Mouse (Mus musculus) stomach, embryonic 14.5 days (tissue): ENCODE measurements around the gene Pum3. TPM values are rescaled to one million over a fixed set of nuclear protein-coding genes. Genes with fewer than 3 reads are reported as not detected.
"Not testable (repeated sequence)": the region's sequence is repeated elsewhere in the genome, so short reads cannot be mapped to it uniquely, and the experiment has no call there.

Experiments
- ATAC-seq: fragments of 200-750 bp; cut with Nextera tagmentation; 2 replicates; pipeline ENCODE4 v1.8.0; 2017; ENCODE audit warnings: low read depth, moderate TSS enrichment; ENCODE audit not compliant: insufficient number of reproducible peaks, insufficient read depth, low FRiP score
- H3K27ac ChIP-seq: fragments of 300-500 bp; sonication (generic); 2 replicates; pipeline ENCODE4 v1.5.1; 2014; ENCODE audit warnings: mild to moderate bottlenecking, low read length, moderate library complexity, mixed read lengths
- H3K27me3 ChIP-seq: fragments of 300-500 bp; sonication (generic); 2 replicates; pipeline ENCODE4 v1.6.1; 2014; ENCODE audit warnings: low read length, control low read depth, mixed read lengths; ENCODE audit not compliant: control insufficient read depth, insufficient read depth
- H3K36me3 ChIP-seq: fragments of 300-500 bp; sonication (generic); 2 replicates; pipeline ENCODE4 v1.6.1; 2014; ENCODE audit warnings: mild to moderate bottlenecking, control low read depth, low read length, moderate library complexity, mixed read lengths; ENCODE audit not compliant: control insufficient read depth, insufficient read depth
- H3K4me1 ChIP-seq: fragments of 300-500 bp; sonication (generic); 2 replicates; pipeline ENCODE4 v1.6.1; 2014; ENCODE audit warnings: low read length, control low read depth, mixed read lengths; ENCODE audit not compliant: control insufficient read depth, insufficient read depth
- H3K4me2 ChIP-seq: fragments of 300-500 bp; sonication (generic); replicated peaks from 2 replicates; pipeline ENCODE4 v1.6.1; 2014; ENCODE audit warnings: low read depth, low read length, control low read depth
- H3K4me3 ChIP-seq: fragments of 300-500 bp; sonication (generic); 2 replicates; pipeline ENCODE4 v1.5.1; 2014; ENCODE audit warnings: low read depth, low read length, control low read depth
- H3K9ac ChIP-seq: fragments of 300-500 bp; sonication (generic); replicated peaks from 2 replicates; pipeline ENCODE4 v1.6.1; 2014; ENCODE audit warnings: low read depth, mild to moderate bottlenecking, control low read depth, low read length, moderate library complexity, mixed read lengths
- H3K9me3 ChIP-seq: fragments of 300-500 bp; sonication (generic); 2 replicates; pipeline ENCODE4 v1.6.1; 2016; ENCODE audit warnings: low read depth, low read length, control low read depth; ENCODE audit not compliant: control insufficient read depth
- WGBS: fragments of 180-500 bp; shearing (Covaris S2); extraction: QIAGEN DNeasy Blood & Tissue Kit; methylation state at CpG from one replicate; pipeline ENCODE4 v1.1.7; 2014; 5-methylcytosine and 5-hydroxymethylcytosine counted together
- polyA plus RNA-seq: library from polyadenylated mRNA; unstranded; fragments of >200 nt; fragmentation: Nextera tagmentation; extraction: Ambion mirVana; gene quantifications from 2 replicates; pipeline ENCODE4 v1.2.1, GENCODE M21; 2014

Pum3 gene
- polyA plus RNA-seq, 1 experiment from 2014 or later, result 68.3 TPM

DNA sequence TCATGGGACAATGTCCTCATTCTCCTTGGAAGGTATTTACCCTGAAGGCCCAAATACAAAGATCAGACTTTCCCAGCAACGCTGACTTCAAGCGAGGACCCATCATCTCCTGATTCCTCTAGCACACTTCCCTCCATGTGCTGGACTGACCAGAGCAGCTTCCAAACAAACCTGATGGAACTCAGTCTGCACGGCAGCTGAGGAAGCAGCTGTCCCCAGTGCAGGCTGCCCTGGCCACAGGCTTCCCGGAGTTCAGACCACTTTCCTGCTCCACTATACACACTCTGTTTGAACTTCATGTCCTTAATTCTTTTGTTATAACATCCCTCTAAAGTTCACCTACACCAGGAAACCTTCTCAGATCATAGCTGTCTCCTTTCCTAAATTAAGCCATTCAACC, 40.1 kb downstream of the Pum3 start:
- not testable (repeated sequence) for H3K27me3 ChIP-seq, H3K9ac ChIP-seq, H3K27ac ChIP-seq, H3K4me1 ChIP-seq, ATAC-seq, H3K4me2 ChIP-seq, H3K4me3 ChIP-seq, H3K9me3 ChIP-seq
- H3K36me3 ChIP-seq, result peaks cover 25% of the 10 kb centered on the region
- 84% methylated on average over 4 of the region's 4 CpGs for WGBS

DNA sequence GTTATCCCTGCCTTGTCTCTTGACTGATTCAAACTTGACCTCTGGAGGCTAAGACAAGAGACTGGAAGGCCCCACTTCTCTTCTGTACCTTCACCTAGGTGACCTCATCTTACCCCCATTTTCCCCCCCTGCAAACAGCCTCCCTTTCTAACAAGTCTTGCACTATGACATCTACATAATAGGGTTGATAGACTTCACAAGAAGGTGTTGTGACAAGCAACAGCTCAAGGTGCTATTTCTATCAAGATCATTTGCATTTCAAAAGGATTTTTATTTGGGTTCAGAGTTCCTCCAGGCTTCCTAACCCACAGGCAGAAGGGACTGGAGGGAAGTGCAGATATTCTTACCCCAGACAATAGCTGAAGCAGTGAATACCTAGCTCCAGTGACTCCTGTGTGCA, 44.3 kb downstream of the Pum3 start:
- H3K4me3 ChIP-seq, result no peak overlapping the region
- no peak overlapping the region for H3K4me2 ChIP-seq
- H3K27ac ChIP-seq, result no peak overlapping the region
- H3K9ac ChIP-seq, result no peak overlapping the region
- peaks cover 17% of the 10 kb centered on the region for H3K36me3 ChIP-seq
- no peak for ATAC-seq
- H3K27me3 ChIP-seq, result no peaks in the 10 kb centered on the region
- H3K9me3 ChIP-seq, result no peaks in the 10 kb centered on the region
- no peaks in the 10 kb centered on the region for H3K4me1 ChIP-seq

- WGBS, result 87% methylated on average over 5 of the region's 5 CpGs
- Histone ChIP-seq H3K4me2 (no peak overlapping the region), H3K9me3 (no peaks in the 10 kb centered on the region), H3K4me3 (no peak overlapping the region), H3K9ac (no peak overlapping the region), H3K36me3 (peaks cover 8% of the 10 kb centered on the region), H3K27me3 (no peaks in the 10 kb centered on the region), H3K4me1 (no peaks in the 10 kb centered on the region), H3K27ac (no peak overlapping the region)
- no peak for ATAC-seq
Observed at GRCm38 (mm10) chr19:27383266-27383665, 46.4 kb downstream of the Pum3 start.

GRCm38 (mm10) chr19:27382131-27382530, 47.5 kb downstream of the Pum3 start:
- Histone ChIP-seq H3K4me1 (no peaks in the 10 kb centered on the region), H3K4me2 (no peak overlapping the region), H3K9ac (no peak overlapping the region), H3K4me3 (no peak overlapping the region), H3K36me3 (peaks cover 8% of the 10 kb centered on the region), H3K27me3 (no peaks in the 10 kb centered on the region), H3K9me3 (no peaks in the 10 kb centered on the region), H3K27ac (no peak overlapping the region)
- 83% methylated on average over 1 of the region's 1 CpGs for WGBS
- no peak for ATAC-seq

- 70% methylated on average over 2 of the region's 2 CpGs for WGBS
Observed at GRCm38 (mm10) chr19:27379712-27380401, 49.8 kb downstream of the Pum3 start.

DNA sequence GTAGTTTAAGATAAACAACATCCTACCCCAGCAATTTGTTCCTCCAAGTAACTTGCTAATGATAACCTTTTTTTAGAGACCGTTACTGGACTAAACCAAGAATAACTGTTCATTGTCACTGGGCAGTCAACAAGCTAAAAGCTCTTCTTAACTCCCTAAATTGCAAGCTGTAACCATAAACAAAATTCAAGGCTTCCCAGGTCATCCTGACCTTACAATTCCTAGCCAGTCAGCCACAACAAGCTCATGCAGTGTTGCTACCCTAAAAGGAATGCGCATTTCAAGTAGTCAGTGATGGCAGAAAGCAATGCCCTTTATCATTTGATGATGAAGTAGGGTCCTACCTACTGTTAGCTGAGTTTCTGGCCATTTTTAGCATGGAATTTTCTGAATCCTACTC, 58.8 kb downstream of the Pum3 start:
- Histone ChIP-seq H3K4me3 (no peak overlapping the region), H3K27ac (no peak overlapping the region), H3K36me3 (no peaks in the 10 kb centered on the region), H3K4me2 (no peak overlapping the region), H3K4me1 (no peaks in the 10 kb centered on the region), H3K9me3 (no peaks in the 10 kb centered on the region), H3K9ac (no peak overlapping the region), H3K27me3 (no peaks in the 10 kb centered on the region)
- no peak for ATAC-seq
- 89% methylated on average over 2 of the region's 2 CpGs for WGBS

More at GRCm38 (mm10) chr19:27379712-27380401, 49.8 kb downstream of the Pum3 start:
- Histone ChIP-seq H3K4me1 (no peaks in the 10 kb centered on the region), H3K36me3 (no peaks in the 10 kb centered on the region; the same call in 1 of the 2 replicates), H3K9me3 (no peaks in the 10 kb centered on the region), H3K4me3 (no peak overlapping the region), H3K9ac (no peak overlapping the region), H3K27ac (no peak overlapping the region), H3K4me2 (no peak overlapping the region), H3K27me3 (no peaks in the 10 kb centered on the region)
- no peak for ATAC-seq

GRCm38 (mm10) chr19:27370174-27370573, 59.5 kb downstream of the Pum3 start:
- WGBS, result 81% methylated on average over 2 of the region's 2 CpGs
- Histone ChIP-seq H3K4me2 (no peak overlapping the region), H3K36me3 (no peaks in the 10 kb centered on the region), H3K27me3 (no peaks in the 10 kb centered on the region), H3K4me3 (no peak overlapping the region), H3K4me1 (no peaks in the 10 kb centered on the region), H3K27ac (no peak overlapping the region), H3K9me3 (no peaks in the 10 kb centered on the region), H3K9ac (no peak overlapping the region)
- ATAC-seq, result no peak

- H3K36me3 ChIP-seq, result no peaks in the 10 kb centered on the region
- no peaks in the 10 kb centered on the region for H3K9me3 ChIP-seq
- H3K9ac ChIP-seq, result no peak overlapping the region
- H3K4me1 ChIP-seq, result no peaks in the 10 kb centered on the region
- H3K27ac ChIP-seq, result no peak overlapping the region
- ATAC-seq, result no peak
- WGBS, result 68% methylated on average over 3 of the region's 3 CpGs
- H3K4me3 ChIP-seq, result no peak overlapping the region
- no peak overlapping the region for H3K4me2 ChIP-seq
- H3K27me3 ChIP-seq, result no peaks in the 10 kb centered on the region
Observed at GRCm38 (mm10) chr19:27369461-27370135, 60.0 kb downstream of the Pum3 start.
